Comparison of ENCODE assay signal across 22 mouse cellular contexts in the genomic region with DNA sequence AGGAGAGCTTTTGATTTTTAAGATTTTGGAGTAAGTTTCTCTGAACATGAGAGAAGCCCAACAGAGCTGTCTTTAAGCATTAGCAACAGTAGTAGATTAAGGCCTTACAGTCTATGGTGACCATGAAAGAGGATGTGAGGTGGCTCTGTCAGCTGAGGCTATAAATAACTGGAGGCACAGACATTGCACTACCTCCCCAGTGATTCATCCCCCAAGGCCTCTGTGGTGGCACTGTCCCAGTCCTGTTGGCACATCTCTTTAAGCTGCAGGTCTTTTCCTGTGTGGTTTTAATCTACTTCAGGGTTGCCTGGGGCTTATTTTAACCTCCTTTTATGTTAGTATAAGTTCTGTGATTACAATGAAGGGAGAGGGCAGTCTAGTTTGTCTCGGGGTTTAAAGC.
DNase-seq lines count a peak whose midpoint lies in the region; ATAC-seq and TF ChIP-seq lines count a peak whose summit lies in the region.
"Had no signal": no experiment of that assay in that cellular context is flagged by ENCODE, and none has a peak within 500 bp of the region (broad histone marks: within the 10 kb centered on the region; RNA-seq: fewer than 3 reads in every experiment).

No protein-coding gene starts in this region.

- 65% methylated on average over 1 of the region's 1 CpGs for WGBS in forebrain, embryonic 13.5 days
- 61% methylated on average over 1 of the region's 1 CpGs for WGBS in kidney, embryonic 15.5 days
- WGBS in midbrain, embryonic 13.5 days, result 88% methylated on average over 1 of the region's 1 CpGs

- H3K9ac ChIP-seq in forebrain, embryonic 13.5 days, result no peak overlapping the region
- H3K9ac ChIP-seq in kidney, embryonic 15.5 days, result no peak overlapping the region
- H3K9ac ChIP-seq in midbrain, embryonic 13.5 days (replicated peaks), result no peak overlapping the region
- H3K9ac ChIP-seq: forebrain, embryonic 15.5 days; hindbrain, embryonic 13.5 days; limb, embryonic 13.5 days; liver, embryonic 13.5 days; lung, embryonic 15.5 days; stomach, embryonic 15.5 days had no signal

- H3K79me2 ChIP-seq in C2C12 (ENCODE audit: control insufficient read depth, insufficient read depth) (no peaks in the 10 kb centered on the region), myocyte (ENCODE audit: control insufficient read depth, insufficient read depth) (no peaks in the 10 kb centered on the region)

- H3ac ChIP-seq in C2C12 (ENCODE audit: control insufficient read depth, insufficient read length, low read depth) (no peak overlapping the region), myocyte (ENCODE audit: control insufficient read depth, insufficient read length) (no peak overlapping the region)

- no peaks in the 10 kb centered on the region for H3K36me3 ChIP-seq in C2C12 (ENCODE audit: control insufficient read depth, insufficient read depth)
- no peaks in the 10 kb centered on the region for H3K36me3 ChIP-seq in myocyte (ENCODE audit: control insufficient read depth, insufficient read depth)
- H3K36me3 ChIP-seq in forebrain, embryonic 13.5 days (ENCODE audit: poor library complexity, severe bottlenecking), result no peaks in the 10 kb centered on the region
- no peaks in the 10 kb centered on the region for H3K36me3 ChIP-seq in kidney, embryonic 15.5 days
- H3K36me3 ChIP-seq in midbrain, embryonic 13.5 days, result no peaks in the 10 kb centered on the region
- H3K36me3 ChIP-seq: forebrain, embryonic 15.5 days; heart, embryonic 10.5 days; hindbrain, embryonic 13.5 days; limb, embryonic 13.5 days; liver, embryonic 13.5 days; lung, embryonic 15.5 days; stomach, embryonic 15.5 days had no signal

- no peak overlapping the region for H3K27ac ChIP-seq in forebrain, embryonic 13.5 days
- H3K27ac ChIP-seq in kidney, embryonic 15.5 days, result no peak overlapping the region
- no peak overlapping the region for H3K27ac ChIP-seq in midbrain, embryonic 13.5 days
- H3K27ac ChIP-seq: forebrain, embryonic 15.5 days; heart, embryonic 10.5 days; hindbrain, embryonic 13.5 days; limb, embryonic 13.5 days; liver, embryonic 13.5 days; lung, embryonic 15.5 days; stomach, embryonic 15.5 days had no signal

- ATAC-seq in common myeloid progenitor, adult 5-6 weeks (replicated peaks; ENCODE audit: low read depth, poor library complexity, severe bottlenecking), result 0 out of 2 replicates have a peak, but pooled peaks have one; percentile 54
- no peak for ATAC-seq in forebrain, embryonic 13.5 days
- no peak for ATAC-seq in kidney, embryonic 15.5 days (replicated peaks; ENCODE audit: low FRiP score)
- ATAC-seq in midbrain, embryonic 13.5 days, result no peak
- ATAC-seq: forebrain, embryonic 15.5 days; midbrain, embryonic 16.5 days had no signal

- H3K4me3 ChIP-seq in C2C12 (ENCODE audit: insufficient read depth, poor library complexity, severe bottlenecking) (no peak overlapping the region), myocyte (no peak overlapping the region)
- no peak overlapping the region for H3K4me3 ChIP-seq in forebrain, embryonic 13.5 days
- H3K4me3 ChIP-seq in kidney, embryonic 15.5 days (replicated peaks), result no peak overlapping the region
- no peak overlapping the region for H3K4me3 ChIP-seq in midbrain, embryonic 13.5 days (replicated peaks)
- H3K4me3 ChIP-seq: erythroblast, embryonic 14.5 days; forebrain, embryonic 15.5 days; heart, embryonic 10.5 days; hindbrain, embryonic 13.5 days; limb, embryonic 13.5 days; liver, embryonic 13.5 days; lung, embryonic 15.5 days; stomach, embryonic 15.5 days had no signal

- H3K4me1 ChIP-seq in forebrain, embryonic 13.5 days, result no peaks in the 10 kb centered on the region
- no peaks in the 10 kb centered on the region for H3K4me1 ChIP-seq in kidney, embryonic 15.5 days
- H3K4me1 ChIP-seq in midbrain, embryonic 13.5 days (replicated peaks), result no peaks in the 10 kb centered on the region
- H3K4me1 ChIP-seq: forebrain, embryonic 15.5 days; heart, embryonic 10.5 days; hindbrain, embryonic 13.5 days; limb, embryonic 13.5 days; liver, embryonic 13.5 days; lung, embryonic 15.5 days; stomach, embryonic 15.5 days had no signal

- peak; percentile 85 for DNase-seq in adrenal gland, adult 2 months
- DNase-seq: gastrocnemius, postnatal 25 days; kidney, adult 8-10 months; kidney, postnatal 25 days; layer of hippocampus, adult 9-11 months; liver, embryonic 13.5 days; right cerebral cortex, postnatal 25 days; thymus, adult 18-20 months had no signal

- no peak for TF ChIP-seq CTCF in C2C12 (IDR thresholded peaks at IDR 0.05; ENCODE audit: control insufficient read depth, insufficient read depth, insufficient read length)

- no peaks in the 10 kb centered on the region for H3K79me3 ChIP-seq in C2C12 (ENCODE audit: low read depth)

- H3K9me3 ChIP-seq in forebrain, embryonic 13.5 days (replicated peaks), result no peaks in the 10 kb centered on the region
- no peaks in the 10 kb centered on the region for H3K9me3 ChIP-seq in kidney, embryonic 15.5 days (replicated peaks)
- H3K9me3 ChIP-seq in midbrain, embryonic 13.5 days, result no peaks in the 10 kb centered on the region
- H3K9me3 ChIP-seq: forebrain, embryonic 15.5 days; heart, embryonic 10.5 days; hindbrain, embryonic 13.5 days; limb, embryonic 13.5 days; liver, embryonic 13.5 days; lung, embryonic 15.5 days; stomach, embryonic 15.5 days had no signal

- no peak for TF ChIP-seq POLR2A in myocyte (IDR thresholded peaks at IDR 0.05; ENCODE audit: insufficient read length, low read depth)

- no peaks in the 10 kb centered on the region for H3K27me3 ChIP-seq in C2C12 (ENCODE audit: control insufficient read depth, insufficient read depth, insufficient read length)
- no peaks in the 10 kb centered on the region for H3K27me3 ChIP-seq in myocyte (ENCODE audit: control insufficient read depth, insufficient read depth, insufficient read length)
- no peaks in the 10 kb centered on the region for H3K27me3 ChIP-seq in forebrain, embryonic 13.5 days
- H3K27me3 ChIP-seq in kidney, embryonic 15.5 days, result no peaks in the 10 kb centered on the region
- no peaks in the 10 kb centered on the region for H3K27me3 ChIP-seq in midbrain, embryonic 13.5 days
- H3K27me3 ChIP-seq: forebrain, embryonic 15.5 days; hindbrain, embryonic 13.5 days; limb, embryonic 13.5 days; liver, embryonic 13.5 days; lung, embryonic 15.5 days; stomach, embryonic 15.5 days had no signal

- peak overlapping the region; percentile 38 for H3K4me2 ChIP-seq in myocyte (ENCODE audit: low read depth)
- no peak overlapping the region for H3K4me2 ChIP-seq in forebrain, embryonic 13.5 days
- no peak overlapping the region for H3K4me2 ChIP-seq in kidney, embryonic 15.5 days
- no peak overlapping the region for H3K4me2 ChIP-seq in midbrain, embryonic 13.5 days (replicated peaks)
- H3K4me2 ChIP-seq: forebrain, embryonic 15.5 days; hindbrain, embryonic 13.5 days; limb, embryonic 13.5 days; liver, embryonic 13.5 days; lung, embryonic 15.5 days; stomach, embryonic 15.5 days had no signal

TF ChIP-seq in C2C12, 6 proteins besides CTCF, POLR2A, EP300 and RAD21:
- peak; percentile 55 for TF ChIP-seq CEBPB (IDR thresholded peaks at IDR 0.05; ENCODE audit: low read depth)
- TF ChIP-seq MYOD1 (IDR thresholded peaks at IDR 0.05; ENCODE audit: control insufficient read depth, insufficient read length, low read depth), result peak; percentile 36
- no peak for TF ChIP-seq USF1 (IDR thresholded peaks at IDR 0.05; ENCODE audit: low read depth)
- no peak for TF ChIP-seq MAX (IDR thresholded peaks at IDR 0.05)
- TF ChIP-seq FOSL1 (IDR thresholded peaks at IDR 0.05; ENCODE audit: insufficient read depth, low read length, poor library complexity, severe bottlenecking), result no peak
- TF ChIP-seq MYOG (IDR thresholded peaks at IDR 0.05; ENCODE audit: control insufficient read depth, extremely low read depth, insufficient read length), result no peak

TF ChIP-seq in myocyte, 11 proteins besides CTCF, POLR2A, EP300 and RAD21:
- TF ChIP-seq MYOG (IDR thresholded peaks at IDR 0.05; ENCODE audit: control insufficient read depth in 1 of 3, insufficient read depth in 1 of 3, insufficient read length in 2 of 3, low read depth in 2 of 3), result no peak
- TF ChIP-seq REST (IDR thresholded peaks at IDR 0.05; ENCODE audit: insufficient read depth, insufficient read length), result no peak
- no peak for TF ChIP-seq TCF12 (IDR thresholded peaks at IDR 0.05; ENCODE audit: insufficient read depth, poor library complexity, severe bottlenecking)
- TF ChIP-seq E2F4 (IDR thresholded peaks at IDR 0.05; ENCODE audit: insufficient read depth), result no peak
- TF ChIP-seq POLR2AphosphoS2 (IDR thresholded peaks at IDR 0.05; ENCODE audit: insufficient read length, low read depth), result no peak
- no peak for TF ChIP-seq TCF3 (IDR thresholded peaks at IDR 0.05; ENCODE audit: insufficient read length, low read depth)
- no peak for TF ChIP-seq MAX (IDR thresholded peaks at IDR 0.05; ENCODE audit: low read depth)
- TF ChIP-seq USF1 (IDR thresholded peaks at IDR 0.05; ENCODE audit: low read depth), result no peak
- no peak for TF ChIP-seq SRF (IDR thresholded peaks at IDR 0.05; ENCODE audit: control insufficient read depth, insufficient read length, low read depth)
- no peak for TF ChIP-seq MYOD1 (IDR thresholded peaks at IDR 0.05; ENCODE audit: control insufficient read depth in 1 of 3, insufficient read length in 2 of 3, low read depth in 2 of 3)
TF ChIP-seq in myocyte: peak in this region for 0.
